Comparison of ENCODE assay signal across 8 mouse cellular contexts in the genomic region with DNA sequence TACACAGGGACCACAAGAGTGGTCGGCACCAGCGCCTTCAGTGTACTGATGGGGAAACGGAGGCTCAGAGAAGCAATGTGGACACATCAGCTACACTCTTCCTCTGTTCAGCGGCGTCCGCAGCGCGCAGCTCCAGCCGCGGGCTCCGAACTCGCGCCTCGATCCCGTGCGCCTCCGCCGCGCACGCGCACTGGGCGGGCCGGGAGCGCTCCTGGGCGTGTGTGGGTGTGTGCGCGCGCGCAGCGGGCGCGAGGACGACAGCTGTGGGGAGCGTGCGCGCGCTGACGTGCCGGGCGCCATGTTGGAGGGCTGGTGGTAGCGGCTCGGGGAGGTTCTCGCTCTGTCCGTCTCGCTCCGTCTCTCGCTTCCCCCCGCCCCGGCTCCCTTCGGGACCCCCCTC. TPM values are rescaled to one million over a fixed set of nuclear protein-coding genes. Genes with fewer than 3 reads are reported as not detected.
DNase-seq lines count a peak whose midpoint lies in the region; ATAC-seq lines count a peak whose summit lies in the region.

TSS of gene Ppp4r2 (plus strand) at position 268 of the 400 bp plus-strand sequence.

- H3K4me1 ChIP-seq in hindbrain, embryonic 16.5 days (ENCODE audit: control insufficient read depth, insufficient read depth, low read depth, low read length): peaks cover 22% of the 10 kb centered on the region

- peaks cover 45% of the 10 kb centered on the region for H3K79me2 ChIP-seq in macrophage (ENCODE audit: inconsistent target)

- H3K9ac ChIP-seq in hindbrain, embryonic 16.5 days (ENCODE audit: low read depth, low read length): peak within 1 kb of the TSS; percentile 90

- H3K4me3 ChIP-seq in hindbrain, embryonic 16.5 days (ENCODE audit: low read length): peak within 1 kb of the TSS; percentile 81
- peak within 1 kb of the TSS; percentile 60 for H3K4me3 ChIP-seq in macrophage (ENCODE audit: inconsistent target)

- H3K36me3 ChIP-seq in hindbrain, embryonic 16.5 days (ENCODE audit: control insufficient read depth, insufficient read depth, low read length): peaks cover 16% of the 10 kb centered on the region
- H3K36me3 ChIP-seq in macrophage (ENCODE audit: inconsistent target): peaks cover 23% of the 10 kb centered on the region; the same call in 1 of the 2 replicates

- DNase-seq in T-cell, adult 2 months (ENCODE audit: low spot score): peak; percentile 92
- peak; percentile 88 to 92 for DNase-seq in cerebellum, postnatal 36 days
- peak; percentile 88 for DNase-seq in gastrocnemius, adult 18-20 months (ENCODE audit: low spot score)
- peak; percentile 86 to 95 for DNase-seq in left cerebral cortex, adult 18-20 months (ENCODE audit: low spot score in 2 of 2)
- peak; percentile 93 for DNase-seq in right cerebral cortex, adult 18-20 months
- DNase-seq in urinary bladder, postnatal 10 days (ENCODE audit: low spot score): peak; percentile 63

- H3K4me2 ChIP-seq in hindbrain, embryonic 16.5 days (ENCODE audit: low read length): peak within 1 kb of the TSS; percentile 65

- no peaks in the 10 kb centered on the region for H3K27me3 ChIP-seq in hindbrain, embryonic 16.5 days (replicated peaks; ENCODE audit: control insufficient read depth, insufficient read depth, low read length)

- H3K9me3 ChIP-seq in hindbrain, embryonic 16.5 days (ENCODE audit: control insufficient read depth, low read length): no peaks in the 10 kb centered on the region

- under 1% methylated on average over 40 of the region's 50 CpGs for WGBS in hindbrain, embryonic 16.5 days
- under 1% methylated on average over 36 of the region's 50 CpGs for WGBS in macrophage (ENCODE audit: missing documents)

- H3K27ac ChIP-seq in hindbrain, embryonic 16.5 days (ENCODE audit: low read depth, low read length): peak within 1 kb of the TSS; percentile 94
- 0 out of 2 replicates have a peak within 1 kb of the TSS, but pooled peaks have one; percentile 13 for H3K27ac ChIP-seq in macrophage

- peak; percentile 95 for ATAC-seq in hindbrain, embryonic 16.5 days

RNA-seq across cellular contexts. Expression of gene Ppp4r2, which starts in this region (rescaled TPM):
- total RNA-seq in gastrocnemius, adult 18-20 months (2021): 10 to 100 TPM; 58.6 to 64.4 TPM
- polyA plus RNA-seq in hindbrain, embryonic 16.5 days (2015; fragmentation: Nextera tagmentation; extraction: Ambion mirVana): 12.3 and 14.1 TPM in 2 replicates
- total RNA-seq in left cerebral cortex, adult 18-20 months (2021): 10 to 100 TPM; 76.6 to 79.9 TPM
- total RNA-seq in macrophage (2018; cell fraction: chromatin; rRNA removed): 100 to 1,000 TPM in 19 of 26 experiments, 10 to 100 TPM in 7; 74.0 to 467 (median 141) TPM
- total RNA-seq in macrophage (2018; cell fraction: cytosol; rRNA removed): 100 to 1,000 TPM in 8 of 26 experiments, 10 to 100 TPM in 18; 59.1 to 182 (median 77.3) TPM
- 100 to 1,000 TPM in 20 of 26 experiments, 10 to 100 TPM in 6; 74.2 to 335 (median 141) TPM for total RNA-seq in macrophage (2018; cell fraction: nucleus; rRNA removed)
- 40.3 to 54.3 TPM (median 46.9 TPM) in 3 replicates for polyA plus RNA-seq in macrophage (2018)

Comparison
In these comparisons a context has a peak if more than half of its experiments do, and no peak if none do; other contexts are left out.
1. Peak in every context shown above with its lines: DNase-seq, ATAC-seq, H3K4me3 ChIP-seq and H3K27ac ChIP-seq.